Mouse (Mus musculus): Measurements from ENCODE around the gene Ndufab1.
"Not testable (repeated sequence)": the region's sequence is repeated elsewhere in the genome, so short reads cannot be mapped to it uniquely, and the experiment has no call there.

The Ndufab1 gene

GRCm38 (mm10) chr7:122101747-122102244 lies at the start of gene Ndufab1:
Ndufab1 (minus strand) TSS chr7:122101886.
- Histone ChIP-seq H3K27me3 (ENCODE audit: control insufficient read depth, insufficient read depth, low read length, poor library complexity, severe bottlenecking) (no peaks in the 10 kb centered on the region), H3K36me3 (ENCODE audit: control insufficient read depth, insufficient read depth, low read length, poor library complexity, severe bottlenecking) (no peaks in the 10 kb centered on the region)
- peak; percentile 93 for DNase-seq (ENCODE audit: low read depth, low spot score)

GRCm38 (mm10) chr7:122140991-122141390 lies 39.3 kb upstream of the Ndufab1 start:
- Histone ChIP-seq H3K27me3 (ENCODE audit: control insufficient read depth, insufficient read depth, low read length, poor library complexity, severe bottlenecking) (no peaks in the 10 kb centered on the region), H3K36me3 (ENCODE audit: control insufficient read depth, insufficient read depth, low read length, poor library complexity, severe bottlenecking) (peaks cover 22% of the 10 kb centered on the region; the same call in 1 of the 2 replicates)
- DNase-seq (ENCODE audit: low read depth, low spot score), result no peak

- Histone ChIP-seq H3K36me3 (ENCODE audit: control insufficient read depth, insufficient read depth, low read length, poor library complexity, severe bottlenecking) (peaks cover 12% of the 10 kb centered on the region; the same call in 1 of the 2 replicates), H3K27me3 (ENCODE audit: control insufficient read depth, insufficient read depth, low read length, poor library complexity, severe bottlenecking) (no peaks in the 10 kb centered on the region)
- DNase-seq (ENCODE audit: low read depth, low spot score), result no peak
Observed at GRCm38 (mm10) chr7:122138190-122138589, 36.5 kb upstream of the Ndufab1 start.

- DNase-seq (ENCODE audit: low read depth, low spot score), result no peak
- no peaks in the 10 kb centered on the region for H3K27me3 ChIP-seq (ENCODE audit: control insufficient read depth, insufficient read depth, low read length, poor library complexity, severe bottlenecking)
- H3K36me3 ChIP-seq (ENCODE audit: control insufficient read depth, insufficient read depth, low read length, poor library complexity, severe bottlenecking), result peaks cover 12% of the 10 kb centered on the region; the same call in 1 of the 2 replicates
Observed at GRCm38 (mm10) chr7:122137071-122137470, 35.4 kb upstream of the Ndufab1 start.

- no peaks in the 10 kb centered on the region for H3K27me3 ChIP-seq (ENCODE audit: control insufficient read depth, insufficient read depth, low read length, poor library complexity, severe bottlenecking)
- DNase-seq (ENCODE audit: low read depth, low spot score), result peak; percentile 53
- peaks cover 10% of the 10 kb centered on the region; the same call in 1 of the 2 replicates for H3K36me3 ChIP-seq (ENCODE audit: control insufficient read depth, insufficient read depth, low read length, poor library complexity, severe bottlenecking)
Observed at GRCm38 (mm10) chr7:122135070-122135469, 33.4 kb upstream of the Ndufab1 start.

GRCm38 (mm10) chr7:122133338-122133625 lies 31.6 kb upstream of the Ndufab1 start:
- Histone ChIP-seq H3K27me3 (ENCODE audit: control insufficient read depth, insufficient read depth, low read length, poor library complexity, severe bottlenecking) (no peaks in the 10 kb centered on the region), H3K36me3 (ENCODE audit: control insufficient read depth, insufficient read depth, low read length, poor library complexity, severe bottlenecking) (peaks cover 5% of the 10 kb centered on the region; the same call in 1 of the 2 replicates)
- no peak for DNase-seq (ENCODE audit: low read depth, low spot score)

- Histone ChIP-seq H3K36me3 (ENCODE audit: control insufficient read depth, insufficient read depth, low read length, poor library complexity, severe bottlenecking) (peaks cover 5% of the 10 kb centered on the region; the same call in 1 of the 2 replicates), H3K27me3 (ENCODE audit: control insufficient read depth, insufficient read depth, low read length, poor library complexity, severe bottlenecking) (no peaks in the 10 kb centered on the region)
- peak; percentile 98 for DNase-seq (ENCODE audit: low read depth, low spot score)
Observed at GRCm38 (mm10) chr7:122132497-122133337, 31.0 kb upstream of the Ndufab1 start, which contains the start of the genes Palb2 and Dctn5. Palb2 (minus strand) TSS chr7:122132985. Dctn5 (plus strand) TSS chr7:122133041.

GRCm38 (mm10) chr7:122131834-122132233 lies 30.1 kb upstream of the Ndufab1 start:
- Histone ChIP-seq H3K36me3 (ENCODE audit: control insufficient read depth, insufficient read depth, low read length, poor library complexity, severe bottlenecking) (peaks cover 8% of the 10 kb centered on the region; the same call in 1 of the 2 replicates), H3K27me3 (ENCODE audit: control insufficient read depth, insufficient read depth, low read length, poor library complexity, severe bottlenecking) (no peaks in the 10 kb centered on the region)
- no peak for DNase-seq (ENCODE audit: low read depth, low spot score)

- no peak for DNase-seq (ENCODE audit: low read depth, low spot score)
- Histone ChIP-seq H3K27me3 (ENCODE audit: control insufficient read depth, insufficient read depth, low read length, poor library complexity, severe bottlenecking) (no peaks in the 10 kb centered on the region), H3K36me3 (ENCODE audit: control insufficient read depth, insufficient read depth, low read length, poor library complexity, severe bottlenecking) (peaks cover 6% of the 10 kb centered on the region)
Observed at GRCm38 (mm10) chr7:122126946-122127345, 25.3 kb upstream of the Ndufab1 start.

- H3K36me3 ChIP-seq (ENCODE audit: control insufficient read depth, insufficient read depth, low read length, poor library complexity, severe bottlenecking), result peaks cover 6% of the 10 kb centered on the region
- no peaks in the 10 kb centered on the region for H3K27me3 ChIP-seq (ENCODE audit: control insufficient read depth, insufficient read depth, low read length, poor library complexity, severe bottlenecking)
- no peak for DNase-seq (ENCODE audit: low read depth, low spot score)
Observed at GRCm38 (mm10) chr7:122125636-122126035, 23.9 kb upstream of the Ndufab1 start.

GRCm38 (mm10) chr7:122123518-122123917 lies 21.8 kb upstream of the Ndufab1 start:
- no peak for DNase-seq (ENCODE audit: low read depth, low spot score)
- Histone ChIP-seq H3K36me3 (ENCODE audit: control insufficient read depth, insufficient read depth, low read length, poor library complexity, severe bottlenecking) (peaks cover 6% of the 10 kb centered on the region), H3K27me3 (ENCODE audit: control insufficient read depth, insufficient read depth, low read length, poor library complexity, severe bottlenecking) (no peaks in the 10 kb centered on the region)

GRCm38 (mm10) chr7:122108206-122108605 lies 6.5 kb upstream of the Ndufab1 start:
- DNase-seq (ENCODE audit: low read depth, low spot score), result no peak
- Histone ChIP-seq H3K36me3 (ENCODE audit: control insufficient read depth, insufficient read depth, low read length, poor library complexity, severe bottlenecking) (no peaks in the 10 kb centered on the region), H3K27me3 (ENCODE audit: control insufficient read depth, insufficient read depth, low read length, poor library complexity, severe bottlenecking) (no peaks in the 10 kb centered on the region)

GRCm38 (mm10) chr7:122101014-122101746 lies 506 bp downstream of the Ndufab1 start:
- DNase-seq (ENCODE audit: low read depth, low spot score), result peak; percentile 33
- not testable (repeated sequence) for H3K27me3 ChIP-seq (ENCODE audit: control insufficient read depth, insufficient read depth, low read length, poor library complexity, severe bottlenecking); H3K36me3 ChIP-seq (ENCODE audit: control insufficient read depth, insufficient read depth, low read length, poor library complexity, severe bottlenecking)

- DNase-seq (ENCODE audit: low read depth, low spot score), result peak; percentile 82
- Histone ChIP-seq H3K36me3 (ENCODE audit: control insufficient read depth, insufficient read depth, low read length, poor library complexity, severe bottlenecking) (peaks cover 4% of the 10 kb centered on the region; the same call in 1 of the 2 replicates), H3K27me3 (ENCODE audit: control insufficient read depth, insufficient read depth, low read length, poor library complexity, severe bottlenecking) (no peaks in the 10 kb centered on the region)
Observed at GRCm38 (mm10) chr7:122099222-122099621, 2.5 kb downstream of the Ndufab1 start.

GRCm38 (mm10) chr7:122098009-122098408 lies 3.7 kb downstream of the Ndufab1 start:
- Histone ChIP-seq H3K27me3 (ENCODE audit: control insufficient read depth, insufficient read depth, low read length, poor library complexity, severe bottlenecking) (no peaks in the 10 kb centered on the region), H3K36me3 (ENCODE audit: control insufficient read depth, insufficient read depth, low read length, poor library complexity, severe bottlenecking) (peaks cover 4% of the 10 kb centered on the region; the same call in 1 of the 2 replicates)
- DNase-seq (ENCODE audit: low read depth, low spot score), result no peak

All from splenic B cell, adult 2 months (primary cell).